In genomic region chr14:80247575-80247974, GRCm38 (mm10) we compare ENCODE assay signal across 10 mouse cellular contexts.
DNase-seq lines count a peak whose midpoint lies in the region; ATAC-seq lines count a peak whose summit lies in the region.
"Had no signal": no experiment of that assay in that cellular context is flagged by ENCODE, and none has a peak within 500 bp of the region (broad histone marks: within the 10 kb centered on the region; RNA-seq: fewer than 3 reads in every experiment).

No protein-coding gene starts in this region.

- H3K27me3 ChIP-seq in forebrain, embryonic 16.5 days (replicated peaks; ENCODE audit: control insufficient read depth, insufficient read depth, low read length) = no peaks in the 10 kb centered on the region
- H3K27me3 ChIP-seq: limb, embryonic 15.5 days had no signal

- H3K4me3 ChIP-seq in forebrain, embryonic 16.5 days (replicated peaks; ENCODE audit: low read length) = no peak overlapping the region
- H3K4me3 ChIP-seq: limb, embryonic 15.5 days had no signal

- H3K27ac ChIP-seq in forebrain, embryonic 16.5 days (ENCODE audit: low read length) = no peak overlapping the region
- H3K27ac ChIP-seq: limb, embryonic 15.5 days had no signal

- peak; percentile 31 for DNase-seq in gastrocnemius, adult 18-20 months (ENCODE audit: low spot score)
- no peak for DNase-seq in gastrocnemius, postnatal 25 days
- peak; percentile 87 for DNase-seq in Muller cell, postnatal 12 days (ENCODE audit: inconsistent ontology term)
- DNase-seq in layer of hippocampus, postnatal 14 days (ENCODE audit: low spot score in 2 of 2) = peak; percentile 65 to 83
- no peak for DNase-seq in adipocyte (ENCODE audit: low spot score)
- DNase-seq in kidney, postnatal 14 days = no peak
- DNase-seq: adrenal gland, adult 2 months had no signal

- ATAC-seq in forebrain, embryonic 16.5 days = peak; percentile 78
- no peak for ATAC-seq in megakaryocyte progenitor cell, adult 5-6 weeks (replicated peaks; ENCODE audit: poor library complexity)

- H3K4me1 ChIP-seq in forebrain, embryonic 16.5 days (replicated peaks; ENCODE audit: control insufficient read depth, insufficient read depth, low read length) = peaks cover 15% of the 10 kb centered on the region
- H3K4me1 ChIP-seq: limb, embryonic 15.5 days had no signal

- H3K4me2 ChIP-seq in forebrain, embryonic 16.5 days (ENCODE audit: low read length) = no peak overlapping the region
- H3K4me2 ChIP-seq: limb, embryonic 15.5 days had no signal

- 41% methylated on average over 2 of the region's 2 CpGs for WGBS in forebrain, embryonic 16.5 days

- H3K9ac ChIP-seq in forebrain, embryonic 16.5 days (replicated peaks; ENCODE audit: low read depth, low read length) = no peak overlapping the region
- H3K9ac ChIP-seq: limb, embryonic 15.5 days had no signal

- no peaks in the 10 kb centered on the region for H3K9me3 ChIP-seq in forebrain, embryonic 16.5 days (ENCODE audit: control insufficient read depth, low read length)
- H3K9me3 ChIP-seq: limb, embryonic 15.5 days had no signal

- no peaks in the 10 kb centered on the region for H3K36me3 ChIP-seq in forebrain, embryonic 16.5 days (ENCODE audit: control insufficient read depth, insufficient read depth)
- H3K36me3 ChIP-seq: limb, embryonic 15.5 days had no signal

Comparison
In these comparisons a context has a peak if more than half of its experiments do, and no peak if none do; other contexts are left out.
1. DNase-seq: peak in gastrocnemius, adult 18-20 months (single experiment), Muller cell, postnatal 12 days (single experiment) and layer of hippocampus, postnatal 14 days (2 of 2); none in gastrocnemius, postnatal 25 days (single experiment), adipocyte (single experiment) and kidney, postnatal 14 days (single experiment).